Mouse (Mus musculus) heart, adult 8-10 months (tissue): ENCODE measurements around the gene Btbd35f24. TPM values are rescaled to one million over a fixed set of nuclear protein-coding genes. Genes with fewer than 3 reads are reported as not detected.
"Not testable (repeated sequence)": the region's sequence is repeated elsewhere in the genome, so short reads cannot be mapped to it uniquely, and the experiment has no call there.

Experiments used
- DNase-seq: peaks from one replicate; pipeline ENCODE4 v3.0.0; 2022; ENCODE audit warnings: low spot score
- total RNA-seq, 4 experiments: library from RNA; stranded (reverse); gene quantifications; 2 replicates each; pipeline ENCODE4 v1.2.4; 2022

Gene Btbd35f24
- total RNA-seq: not detected

DNA sequence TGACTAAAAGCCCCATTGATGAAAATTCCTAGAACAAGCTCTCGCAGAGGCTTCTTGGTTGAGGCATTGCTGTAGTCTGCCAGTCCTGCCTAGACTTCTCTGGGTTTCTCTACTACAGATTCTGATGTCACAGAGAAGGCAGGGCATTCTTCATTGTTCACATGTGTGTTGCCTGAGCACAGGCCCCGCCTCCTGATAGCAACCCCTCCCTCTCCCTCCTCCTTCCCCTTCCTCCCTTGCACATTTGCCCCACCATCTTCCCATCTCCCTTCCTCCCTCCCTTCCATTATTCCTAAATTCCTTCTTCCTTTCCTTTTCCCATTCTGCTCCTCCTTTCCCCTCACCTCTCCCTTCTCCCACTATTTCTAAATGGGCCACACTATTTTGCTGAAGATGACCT is at the start of gene Btbd35f24:
Btbd35f24 (minus strand) TSS at position 101 of the 400 bp plus-strand sequence.
- DNase-seq: not testable (repeated sequence)

Other genes with a start within 250 kb of the Btbd35f24 start
- not detected for gene Btbd35f23, start 119.0 kb downstream of the Btbd35f24 start, total RNA-seq
- gene Btbd35f11, start 247.9 kb upstream of the Btbd35f24 start, total RNA-seq: not detected